Comparison of ENCODE assay signal across 24 mouse cellular contexts in the genomic region with DNA sequence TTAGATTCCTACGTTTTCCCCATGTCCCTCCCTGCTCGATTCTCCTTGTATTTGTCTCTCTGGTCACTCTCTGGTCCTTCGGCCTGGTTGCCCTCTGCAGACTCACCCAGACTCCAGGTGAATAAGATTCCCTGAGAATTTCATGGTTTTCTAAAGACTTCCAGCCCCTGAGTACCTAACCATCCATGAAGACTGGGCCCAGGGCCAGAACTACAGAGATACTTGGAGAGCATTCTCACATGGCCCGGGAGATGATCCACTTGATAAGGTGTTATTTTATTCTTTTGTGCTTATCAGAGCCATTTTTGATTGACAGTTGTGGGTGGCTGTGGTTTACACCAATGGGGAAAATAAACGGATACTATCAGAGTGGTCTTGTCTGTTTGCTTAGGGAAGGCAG. TPM values are rescaled to one million over a fixed set of nuclear protein-coding genes. Genes with fewer than 3 reads are reported as not detected.
"Had no signal": no experiment of that assay in that cellular context is flagged by ENCODE, and none has a peak within 500 bp of the region (broad histone marks: within the 10 kb centered on the region; RNA-seq: fewer than 3 reads in every experiment).

No protein-coding gene starts in this region.

- H3K4me1 ChIP-seq: heart, embryonic 15.5 days; hindbrain, embryonic 13.5 days; hindbrain, embryonic 15.5 days; limb, embryonic 13.5 days; limb, embryonic 15.5 days; liver, embryonic 12.5 days had no signal

- ATAC-seq: intestine, embryonic 16.5 days; liver, embryonic 12.5 days had no signal

- DNase-seq: gastrocnemius, postnatal 14 days; gastrocnemius, postnatal 36 days; heart, adult 2 months; heart, postnatal 14 days; heart, postnatal 36 days; kidney, adult 11 months; kidney, adult 8-10 months; kidney, postnatal 14 days; layer of hippocampus, adult 9-11 months; layer of hippocampus, postnatal 36 days had no signal

- H3K27me3 ChIP-seq: hindbrain, embryonic 15.5 days had no signal

- H3K4me2 ChIP-seq: heart, embryonic 11.5 days; heart, embryonic 13.5 days; heart, embryonic 15.5 days; hindbrain, embryonic 13.5 days; hindbrain, embryonic 15.5 days; limb, embryonic 13.5 days; limb, embryonic 15.5 days; liver, embryonic 12.5 days had no signal

- H3K4me3 ChIP-seq: heart, adult 2 months; heart, embryonic 13.5 days; heart, embryonic 15.5 days; hindbrain, embryonic 13.5 days; hindbrain, embryonic 15.5 days; limb, embryonic 13.5 days; limb, embryonic 15.5 days; liver, embryonic 12.5 days had no signal

- H3K27ac ChIP-seq: heart, adult 2 months; heart, embryonic 13.5 days; heart, embryonic 15.5 days; hindbrain, embryonic 13.5 days; hindbrain, embryonic 15.5 days; limb, embryonic 13.5 days; limb, embryonic 15.5 days; liver, embryonic 12.5 days; liver, embryonic 14.5 days had no signal

- H3K9me3 ChIP-seq: heart, embryonic 13.5 days; heart, embryonic 15.5 days; hindbrain, embryonic 13.5 days; hindbrain, embryonic 15.5 days; limb, embryonic 13.5 days; limb, embryonic 15.5 days; liver, embryonic 12.5 days had no signal

- H3K36me3 ChIP-seq: heart, embryonic 13.5 days; heart, embryonic 15.5 days; hindbrain, embryonic 13.5 days; hindbrain, embryonic 15.5 days; limb, embryonic 13.5 days; limb, embryonic 15.5 days; liver, embryonic 12.5 days had no signal

- H3K9ac ChIP-seq: heart, embryonic 13.5 days; heart, embryonic 15.5 days; hindbrain, embryonic 13.5 days; hindbrain, embryonic 15.5 days; limb, embryonic 13.5 days; limb, embryonic 15.5 days; liver, embryonic 12.5 days; liver, embryonic 14.5 days had no signal

RNA-seq across cellular contexts. Expression of gene Cyp11a1, which starts 25.7 kb away (rescaled TPM):
- total RNA-seq: gastrocnemius, postnatal 36 days; liver, adult 2 months had no signal
- polyA plus RNA-seq: heart, embryonic 11.5 days; hindbrain, embryonic 11.5 days; liver, adult 2 months had no signal

RNA-seq across cellular contexts. Expression of gene Stra6, which starts 31.7 kb away (rescaled TPM):
- total RNA-seq: hematopoietic stem cell, adult 5-6 weeks; liver, adult 2 months had no signal
- polyA plus RNA-seq: liver, adult 2 months; liver, embryonic 16.5 days had no signal
